Mouse (Mus musculus) brain, adult 2 months (tissue): ENCODE results near the gene Cyb561d2.
A peak's percentile ranks its signal among the peaks of the same experiment; 100 is the strongest.

ENCODE experiments used
- DNase-seq: peaks from one replicate; pipeline ENCODE4 v3.0.0; 2011; ENCODE audit warnings: low read depth, low spot score

Cyb561d2 gene

DNA sequence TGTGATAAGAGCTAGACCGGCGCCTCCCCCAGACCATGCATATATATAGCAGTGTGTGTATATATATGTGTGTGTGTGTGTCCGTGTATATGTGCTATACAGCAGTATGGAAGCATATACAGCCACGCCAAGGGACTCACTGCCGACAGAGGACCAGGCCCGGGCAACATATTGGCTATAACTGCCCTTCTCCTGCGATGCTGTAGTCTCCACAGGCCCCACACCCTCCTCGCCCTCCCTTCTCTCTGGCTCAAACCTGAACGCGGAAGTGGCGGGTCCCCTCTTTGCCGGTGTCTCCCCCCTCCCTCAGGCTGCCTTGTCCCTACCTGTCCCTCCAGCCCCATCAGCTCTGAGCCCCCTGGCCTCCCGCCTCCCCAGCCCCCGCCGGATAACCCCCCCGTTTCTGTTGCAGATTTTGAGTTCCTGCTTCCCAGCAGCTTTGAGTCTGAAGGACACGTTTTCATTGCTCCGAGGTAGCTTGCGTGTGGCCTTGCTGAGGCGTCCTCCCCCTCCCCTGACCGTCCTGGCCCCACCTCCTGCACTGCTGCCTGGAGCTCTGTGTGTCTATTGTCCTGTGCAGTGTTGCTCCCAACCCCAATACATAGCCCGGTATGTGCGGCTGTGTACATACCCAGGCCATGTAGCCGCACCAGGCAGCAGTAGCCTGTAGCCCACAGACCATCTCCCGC, 20.1 kb downstream of the Cyb561d2 start:
- DNase-seq, result no peak

- DNase-seq, result no peak
Measured at GRCm38 (mm10) chr9:107521190-107521589, 20.8 kb downstream of the Cyb561d2 start.

- DNase-seq, result no peak
Measured at GRCm38 (mm10) chr9:107520331-107520730, 21.7 kb downstream of the Cyb561d2 start.

GRCm38 (mm10) chr9:107514303-107514955, 27.6 kb downstream of the Cyb561d2 start:
- DNase-seq, result peak; percentile 89

DNA sequence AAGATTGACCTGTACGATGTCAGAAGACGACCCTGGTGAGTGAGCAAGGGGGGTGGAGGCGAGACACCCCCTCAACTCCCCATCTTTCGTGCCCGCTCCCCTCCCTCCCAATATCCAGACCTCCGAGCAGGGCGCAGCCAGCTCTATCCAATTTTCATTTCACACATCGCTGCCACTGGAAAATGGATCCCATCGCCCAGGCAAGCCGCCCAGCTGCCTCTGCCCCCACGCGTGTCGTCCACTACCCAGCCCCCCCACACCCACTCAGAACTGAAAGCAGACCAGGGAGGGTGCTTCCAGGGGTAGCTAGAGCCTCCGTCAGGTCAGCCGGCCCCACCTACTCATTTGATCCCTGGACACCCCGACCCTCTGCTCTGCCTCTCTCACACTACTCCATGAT, 29.7 kb downstream of the Cyb561d2 start:
- DNase-seq, result no peak

- DNase-seq, result no peak
Measured at GRCm38 (mm10) chr9:107511436-107511835, 30.6 kb downstream of the Cyb561d2 start.

DNA sequence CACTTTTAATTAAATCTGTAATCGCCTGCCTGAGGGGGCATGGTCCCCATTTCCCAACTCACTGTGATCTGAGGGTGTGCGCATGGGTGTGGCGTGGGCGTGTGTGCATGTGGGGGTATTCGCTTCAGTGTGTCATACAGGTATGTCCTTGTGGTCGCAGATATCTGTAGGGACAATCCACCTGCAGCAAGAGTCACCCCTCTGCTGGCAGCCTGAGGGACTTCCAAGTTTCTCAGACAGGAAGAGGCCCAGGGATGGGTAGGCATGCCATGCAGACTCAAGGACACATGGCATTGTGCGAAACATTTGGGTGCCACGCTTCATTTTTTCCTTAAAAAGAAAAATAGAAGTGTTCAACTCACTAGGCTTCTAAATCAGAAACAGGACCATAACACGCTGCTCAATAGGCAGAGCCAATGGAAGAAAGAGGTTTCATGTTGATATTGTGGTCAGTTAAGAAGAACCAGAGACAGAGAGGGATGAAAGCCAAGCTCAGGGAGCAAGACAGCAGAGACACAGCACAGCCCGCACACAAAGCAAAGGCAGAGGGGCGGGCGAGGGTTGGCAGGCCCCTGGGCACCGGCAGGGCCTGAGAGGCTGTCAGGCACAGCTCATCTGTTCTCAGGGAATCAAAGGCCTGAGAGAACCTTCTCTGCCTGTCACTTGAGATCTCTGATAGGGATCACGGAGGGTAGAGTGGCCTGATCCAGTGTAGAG, 31.5 kb downstream of the Cyb561d2 start:
- DNase-seq, result no peak

- peak; percentile 79 for DNase-seq
Measured at GRCm38 (mm10) chr9:107508266-107508665, 33.7 kb downstream of the Cyb561d2 start.

DNA sequence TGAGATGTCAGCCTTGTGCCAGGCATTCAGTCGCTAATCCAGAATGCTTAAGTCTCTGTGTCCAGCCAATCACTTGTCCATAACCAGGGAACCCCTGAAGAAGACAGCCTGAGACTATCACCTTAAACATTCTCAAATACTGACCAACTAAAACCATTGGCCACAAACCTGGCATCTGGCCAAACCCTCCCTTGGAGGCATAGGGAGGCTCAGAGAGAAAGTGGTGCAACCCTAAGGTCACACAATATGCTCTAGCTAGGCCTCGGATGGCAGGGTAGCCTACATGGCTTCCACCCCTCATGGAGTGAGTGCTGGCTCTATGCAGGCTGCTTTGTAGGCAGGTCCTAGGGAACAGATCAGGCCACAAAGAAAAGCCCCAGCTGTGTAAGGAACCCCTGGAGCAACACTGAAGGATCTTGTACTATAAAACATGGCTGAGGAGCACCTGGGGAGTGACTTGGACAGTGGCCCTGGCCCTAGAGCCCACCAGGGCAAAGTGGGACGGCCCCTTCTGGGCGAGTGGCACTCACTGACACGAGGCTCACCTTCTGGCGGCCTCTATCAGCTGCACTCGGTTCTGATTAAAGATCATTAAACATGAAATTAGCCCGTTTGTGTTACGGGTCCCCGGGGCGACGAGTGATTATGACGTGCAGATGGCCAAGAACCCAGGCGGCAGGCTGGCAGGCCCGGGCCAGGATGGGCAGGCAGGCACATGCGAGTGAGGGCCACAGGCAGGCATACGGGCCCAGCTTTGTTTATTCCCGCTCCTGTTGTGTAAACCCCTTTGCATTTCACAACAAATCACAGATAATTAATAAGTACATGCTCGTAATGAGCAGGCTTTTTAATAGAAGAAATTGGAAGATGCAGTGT, 37.1 kb downstream of the Cyb561d2 start:
- peak; percentile 22 for DNase-seq

DNA sequence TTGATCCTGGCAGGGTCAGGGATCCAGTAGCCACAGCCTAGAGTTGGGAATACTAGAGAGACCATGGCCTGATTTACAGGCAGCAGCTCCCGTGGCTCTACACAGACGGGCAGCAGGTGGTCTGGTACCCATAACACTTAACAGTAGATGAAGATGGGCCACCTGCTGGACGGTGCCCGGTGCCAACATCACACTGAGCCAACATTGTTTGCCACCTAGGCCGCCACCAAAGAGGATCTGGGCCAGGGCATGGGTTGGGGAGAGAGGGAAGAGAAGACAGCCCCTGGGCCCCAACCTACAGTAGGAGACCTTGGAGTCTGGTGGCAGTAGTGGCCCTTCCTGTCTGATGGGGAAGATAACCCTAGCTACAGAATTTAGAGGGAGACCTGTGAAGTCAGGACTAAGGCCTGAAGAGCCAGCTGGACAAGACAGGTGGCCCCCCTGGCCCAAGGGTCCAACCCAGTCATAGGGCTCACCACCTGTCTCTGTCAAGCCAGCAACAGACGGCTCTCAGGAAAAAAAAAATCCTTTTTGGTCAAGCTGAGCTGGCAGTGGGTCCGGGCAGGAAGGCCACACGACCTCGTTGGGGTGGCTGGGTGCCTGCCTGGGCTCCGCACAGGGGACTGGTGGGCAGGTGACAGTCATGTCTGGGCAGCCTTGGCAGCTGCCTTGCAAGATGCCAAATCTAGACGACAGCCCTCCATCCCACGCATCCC, 39.7 kb downstream of the Cyb561d2 start:
- DNase-seq, result peak; percentile 93

DNA sequence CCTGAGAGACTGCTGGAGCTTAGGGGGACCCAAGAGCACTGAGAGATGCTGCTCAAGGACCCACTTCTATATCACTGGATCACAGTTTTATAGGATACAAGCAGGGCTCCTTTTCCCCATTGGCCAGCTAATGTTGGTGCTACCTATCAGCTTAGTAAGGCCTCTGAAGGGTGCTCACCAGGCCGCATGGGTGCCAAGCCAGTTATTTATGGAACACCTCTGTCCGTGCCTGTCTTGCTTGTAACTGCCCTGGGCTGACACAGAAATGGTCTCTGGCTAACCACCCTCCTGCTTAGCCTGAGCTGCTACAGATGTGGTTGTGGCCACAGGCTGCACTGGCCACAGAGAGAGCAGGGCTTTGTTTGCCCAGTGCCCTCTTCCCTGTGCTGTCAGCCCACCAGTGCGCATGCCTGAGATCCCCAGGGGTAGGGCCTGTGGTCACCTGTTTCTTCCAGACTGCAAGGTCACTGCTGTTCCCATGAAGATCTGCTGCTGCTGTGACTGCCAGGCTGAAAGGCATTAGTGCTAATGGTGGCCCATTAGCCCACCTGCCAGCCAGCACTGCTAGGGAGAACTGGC, 41.2 kb downstream of the Cyb561d2 start:
- no peak for DNase-seq

- DNase-seq, result no peak
Measured at GRCm38 (mm10) chr9:107496359-107496758, 45.6 kb downstream of the Cyb561d2 start.

- DNase-seq, result no peak
Measured at GRCm38 (mm10) chr9:107494238-107494637, 47.8 kb downstream of the Cyb561d2 start.

GRCm38 (mm10) chr9:107493511-107493910, 48.5 kb downstream of the Cyb561d2 start:
- DNase-seq, result no peak

- DNase-seq, result no peak
Measured at GRCm38 (mm10) chr9:107490625-107491024, 51.4 kb downstream of the Cyb561d2 start.

DNA sequence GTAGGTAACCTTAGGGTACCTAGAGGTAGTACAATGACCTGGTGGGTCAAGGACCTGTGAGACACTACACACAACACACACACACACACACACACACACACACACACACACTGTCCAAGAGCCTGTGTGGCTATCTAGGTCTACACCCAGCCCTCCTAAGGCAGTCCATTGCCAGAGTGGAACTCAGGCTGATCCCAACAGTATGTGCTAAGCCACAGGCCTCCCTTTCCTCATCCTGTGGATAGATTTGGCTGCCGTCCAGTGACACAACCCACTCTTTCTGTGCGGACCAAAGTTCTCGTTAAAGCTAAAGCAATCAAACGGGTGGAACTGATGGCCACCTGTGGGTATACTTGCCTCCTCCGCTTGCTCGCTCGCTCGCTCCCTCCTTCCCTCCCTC, 51.8 kb downstream of the Cyb561d2 start:
- DNase-seq, result no peak
